Mouse (Mus musculus) monocyte, adult 5-6 weeks (primary cell): Measurements from ENCODE around the gene Olfr480. TPM values are rescaled to one million over a fixed set of nuclear protein-coding genes. Genes with fewer than 3 reads are reported as not detected.

Experiments
- ATAC-seq: fragments of 153-309, 156-312 bp; replicated peaks from 2 replicates; pipeline ENCODE4 v1.8.0; 2017; ENCODE audit warnings: mild to moderate bottlenecking; ENCODE audit not compliant: low TSS enrichment, insufficient number of reproducible peaks, severe bottlenecking, poor library complexity, low FRiP score
- total RNA-seq: library from RNA; stranded (forward); fragments of 200-1000, 200-491, 200-594 nt; gene quantifications from 3 replicates; pipeline ENCODE4 v1.2.3, GENCODE M21; 2017

Gene Olfr480
- not detected in 3 replicates for total RNA-seq

DNA sequence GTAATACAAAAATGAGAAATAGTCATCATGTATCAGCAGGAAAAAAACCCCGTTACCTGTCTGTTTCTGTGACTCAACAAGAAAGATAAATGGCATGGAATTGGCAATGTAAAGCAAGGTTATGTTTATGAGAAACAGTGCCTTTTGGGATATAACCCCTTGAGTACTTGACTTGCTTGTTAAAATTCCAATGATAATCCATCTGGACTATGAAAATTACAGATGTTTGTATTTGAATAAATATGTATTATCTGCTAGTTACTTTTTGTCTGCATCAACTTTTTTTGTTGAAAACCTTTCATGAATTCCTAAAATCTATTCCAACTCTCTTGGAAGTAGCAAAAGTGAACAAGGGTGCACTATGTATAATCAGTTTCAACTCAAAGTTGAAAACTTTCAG is at the start of gene Olfr480:
Gene Olfr480, minus strand, starts transcription at position 101 of the 400 bp plus-strand sequence.
- no peak for ATAC-seq

DNA sequence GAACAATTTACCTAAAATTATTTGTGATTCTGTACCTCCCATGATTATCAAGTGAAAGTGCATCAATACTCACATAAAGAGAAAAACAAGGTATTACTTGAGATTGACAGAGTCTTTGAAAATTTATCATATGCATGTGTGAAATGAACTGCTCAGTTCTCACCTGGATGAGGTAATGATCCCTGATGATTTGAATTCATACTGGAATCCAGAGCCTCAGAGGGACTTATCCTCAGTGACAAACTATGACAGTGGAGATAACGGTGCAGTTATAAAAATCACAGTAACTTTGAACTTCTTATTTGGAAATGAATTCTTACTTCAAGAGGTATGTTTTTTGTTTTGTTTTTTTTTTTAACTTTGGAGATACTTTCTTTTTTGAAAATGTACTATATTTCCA is 33.4 kb upstream of the Olfr480 start, which contains the start of gene Olfr483:
Gene Olfr483, plus strand, starts transcription at position 301 of the 400 bp plus-strand sequence.
- ATAC-seq, result no peak

DNA sequence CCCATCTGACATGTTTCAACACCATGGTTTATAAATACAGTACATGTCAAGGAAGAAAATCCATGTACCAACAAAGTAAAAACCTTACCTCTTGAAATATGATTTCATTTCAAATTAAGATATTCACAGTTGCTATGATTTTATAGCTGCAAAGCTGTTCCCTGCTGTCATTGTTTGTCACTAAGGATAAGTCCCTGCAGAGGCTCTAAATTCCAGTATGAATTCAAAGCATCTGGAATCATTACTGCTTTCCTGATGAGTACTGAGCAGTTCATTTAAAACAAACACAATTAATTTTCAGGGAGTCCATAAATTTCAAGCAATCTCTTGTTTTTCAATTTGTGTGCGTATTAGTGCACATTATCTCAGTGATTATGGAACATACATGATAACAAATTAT is 30.3 kb upstream of the Olfr480 start, which contains the start of gene Olfr482:
Gene Olfr482, minus strand, starts transcription at position 101 of the 400 bp plus-strand sequence.
- no peak for ATAC-seq

DNA sequence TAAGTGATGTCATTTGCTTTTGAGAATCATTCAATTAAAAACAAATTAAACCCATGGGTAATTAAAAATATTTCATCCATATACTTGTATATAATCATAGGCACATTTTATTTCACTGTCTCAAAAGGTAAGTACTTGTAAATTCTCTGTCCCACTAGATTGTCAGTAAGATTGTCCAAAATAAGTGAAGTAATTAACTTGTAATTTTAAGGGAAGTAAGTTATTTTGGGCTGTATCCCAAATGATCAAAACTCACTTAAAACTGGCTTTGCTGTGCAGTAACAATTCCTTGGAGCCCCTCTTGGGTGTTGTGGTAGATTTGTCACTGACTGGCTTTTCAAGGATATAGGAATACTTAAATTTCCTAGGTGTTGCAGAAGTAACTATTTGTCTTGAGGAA is 12.4 kb upstream of the Olfr480 start, which contains the start of gene Olfr481:
Gene Olfr481, plus strand, starts transcription at position 301 of the 400 bp plus-strand sequence.
- no peak for ATAC-seq

DNA sequence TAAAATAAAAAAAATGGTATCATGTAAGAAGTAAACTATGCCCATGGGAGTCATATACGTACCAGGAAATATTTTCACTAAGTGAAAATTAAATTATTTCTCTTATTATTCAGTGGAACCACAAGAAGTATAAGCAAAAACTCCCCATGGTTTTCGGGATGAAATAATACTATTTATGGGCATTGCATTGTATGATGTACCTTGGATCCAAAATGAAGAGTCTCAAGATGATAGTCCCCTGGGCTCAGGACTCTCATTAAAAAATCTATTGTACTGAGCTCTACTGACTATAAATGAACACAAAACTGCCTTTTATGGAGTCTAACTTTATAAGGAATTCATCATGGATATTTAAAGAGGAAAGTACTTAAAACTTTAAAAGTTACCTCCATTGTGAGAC is 16.8 kb downstream of the Olfr480 start, which contains the start of gene Olfr479:
Gene Olfr479, plus strand, starts transcription at position 301 of the 400 bp plus-strand sequence.
- ATAC-seq, result no peak

DNA sequence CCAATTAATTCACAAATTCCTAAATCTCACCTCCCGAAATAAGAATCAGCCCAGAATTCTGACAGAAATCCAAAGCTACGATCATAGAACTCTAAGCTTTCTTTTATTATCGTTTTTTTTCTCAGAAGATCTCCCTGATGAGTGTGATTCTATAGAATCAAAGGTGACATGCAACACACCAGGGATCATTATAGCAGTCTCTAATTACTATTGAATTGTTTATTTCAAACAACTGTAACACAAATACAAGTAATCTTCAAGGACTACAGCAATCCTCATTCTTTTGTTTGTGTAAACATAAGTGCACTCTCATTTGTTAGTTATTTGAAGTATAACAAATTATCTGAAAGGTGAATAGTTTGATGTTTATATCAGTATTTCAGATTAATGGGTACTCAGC is 33.3 kb downstream of the Olfr480 start, which contains the start of gene Olfr478:
Gene Olfr478, minus strand, starts transcription at position 101 of the 400 bp plus-strand sequence.
- no peak for ATAC-seq

Other genes starting within 250 kb of the Olfr480 start
- 0.29 TPM in 1 of 3 replicates, not detected in the others for gene Olfr469, start 241.8 kb downstream of the Olfr480 start, total RNA-seq
- not detected in 3 replicates for gene Olfr470, start 219.9 kb downstream of the Olfr480 start, total RNA-seq
- not detected in 3 replicates for gene Olfr472, start 169.4 kb downstream of the Olfr480 start, total RNA-seq
- gene Olfr473, start 136.9 kb downstream of the Olfr480 start, total RNA-seq, result not detected in 3 replicates
- gene Olfr474, start 112.7 kb downstream of the Olfr480 start, total RNA-seq, result not detected in 3 replicates
- gene Olfr476, start 102.5 kb downstream of the Olfr480 start, total RNA-seq, result not detected in 3 replicates
- gene Olfr477, start 80.7 kb downstream of the Olfr480 start, total RNA-seq, result not detected in 3 replicates
- not detected in 3 replicates for gene Olfr478, start 33.4 kb downstream of the Olfr480 start, total RNA-seq
- gene Olfr479, start 16.7 kb downstream of the Olfr480 start, total RNA-seq, result not detected in 3 replicates
- not detected in 3 replicates for gene Olfr481, start 12.5 kb upstream of the Olfr480 start, total RNA-seq
- 0.19 TPM in 1 of 3 replicates, not detected in the others for gene Olfr482, start 30.2 kb upstream of the Olfr480 start, total RNA-seq
- gene Olfr483, start 33.5 kb upstream of the Olfr480 start, total RNA-seq, result not detected in 3 replicates
- not detected in 3 replicates for gene Olfr484, start 60.1 kb upstream of the Olfr480 start, total RNA-seq
- gene Olfr485, start 92.5 kb upstream of the Olfr480 start, total RNA-seq, result not detected in 3 replicates
- gene Olfr486, start 105.4 kb upstream of the Olfr480 start, total RNA-seq, result not detected in 3 replicates
- not detected in 3 replicates for gene Olfr487, start 147.3 kb upstream of the Olfr480 start, total RNA-seq
- not detected in 3 replicates for gene Olfr488, start 191.0 kb upstream of the Olfr480 start, total RNA-seq
- not detected in 3 replicates for gene Olfr490, start 221.6 kb upstream of the Olfr480 start, total RNA-seq
- gene Olfr491, start 246.1 kb upstream of the Olfr480 start, total RNA-seq, result not detected in 3 replicates